Mouse (Mus musculus) limb, embryonic 12.5 days (tissue): ENCODE data around the gene Map2k3. TPM values are rescaled to one million over a fixed set of nuclear protein-coding genes. Genes with fewer than 3 reads are reported as not detected.
A peak's percentile ranks its signal among the peaks of the same experiment; 100 is the strongest.

Source experiments
- ATAC-seq: fragments of 200-750 bp; cut with Nextera tagmentation; 2 replicates; pipeline ENCODE4 v1.8.0; 2017; ENCODE audit warnings: low read depth, moderate TSS enrichment; ENCODE audit not compliant: insufficient number of reproducible peaks, insufficient read depth, low FRiP score, low TSS enrichment
- H3K27ac ChIP-seq: fragments of 300-500 bp; sonication (generic); 2 replicates; pipeline ENCODE4 v1.5.1; 2016; ENCODE audit warnings: mild to moderate bottlenecking, moderate library complexity
- H3K27me3 ChIP-seq: fragments of 300-500 bp; sonication (generic); 2 replicates; pipeline ENCODE4 v1.6.1; 2016; ENCODE audit warnings: mild to moderate bottlenecking, moderate library complexity
- H3K36me3 ChIP-seq: fragments of 300-500 bp; sonication (generic); 2 replicates; pipeline ENCODE4 v1.6.1; 2016; ENCODE audit warnings: mild to moderate bottlenecking, moderate library complexity
- H3K4me1 ChIP-seq: fragments of 300-500 bp; sonication (generic); replicated peaks from 2 replicates; pipeline ENCODE4 v1.6.1; 2016
- H3K4me2 ChIP-seq: fragments of 300-500 bp; sonication (generic); 2 replicates; pipeline ENCODE4 v1.6.1; 2016; ENCODE audit warnings: mild to moderate bottlenecking, moderate library complexity
- H3K4me3 ChIP-seq: fragments of 300-500 bp; sonication (generic); replicated peaks from 2 replicates; pipeline ENCODE4 v1.5.1; 2016; ENCODE audit warnings: mild to moderate bottlenecking
- H3K9ac ChIP-seq: fragments of 300-500 bp; sonication (generic); replicated peaks from 2 replicates; pipeline ENCODE4 v1.6.1; 2016; ENCODE audit warnings: mild to moderate bottlenecking, moderate library complexity
- H3K9me3 ChIP-seq: fragments of 300-500 bp; sonication (generic); 2 replicates; pipeline ENCODE4 v1.6.1; 2016; ENCODE audit warnings: mild to moderate bottlenecking, moderate library complexity
- WGBS: fragments of 180-500 bp; shearing (Covaris S2); methylation state at CpG from one replicate; pipeline ENCODE4 v1.1.7; 2016; 5-methylcytosine and 5-hydroxymethylcytosine counted together
- polyA plus RNA-seq: library from polyadenylated mRNA; unstranded; fragments of >200 nt; fragmentation: Nextera tagmentation; extraction: Ambion mirVana; gene quantifications from 2 replicates; pipeline ENCODE4 v1.2.1, GENCODE M21; 2016

Map2k3 gene
- polyA plus RNA-seq, 1 experiment from 2014 or later, result 83.1 TPM

DNA sequence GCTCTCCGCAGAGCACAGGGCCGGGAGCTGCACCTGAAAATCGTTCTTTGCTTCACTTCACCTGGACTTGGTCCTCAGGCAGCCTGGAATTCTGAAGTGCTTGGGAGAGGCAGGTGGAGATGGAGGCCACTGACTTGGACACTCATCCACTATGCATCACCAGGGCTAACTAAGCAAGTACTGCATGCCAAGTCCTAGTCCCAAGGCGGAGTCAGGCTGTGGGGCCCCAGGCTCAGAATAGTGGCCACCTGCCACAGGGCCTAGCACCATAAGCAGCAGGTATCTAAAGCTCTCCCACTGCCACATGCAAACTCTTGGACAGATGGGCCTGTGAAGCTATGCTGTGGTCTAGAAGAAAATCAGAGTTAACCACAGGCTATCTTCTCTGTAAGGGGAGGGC is 25.4 kb upstream of the Map2k3 start:
- no peak overlapping the region for H3K4me2 ChIP-seq
- no peak for ATAC-seq
- H3K27me3 ChIP-seq, result no peaks in the 10 kb centered on the region
- H3K4me3 ChIP-seq, result no peak overlapping the region
- 83% methylated on average over 4 of the region's 4 CpGs for WGBS
- peaks cover 11% of the 10 kb centered on the region for H3K4me1 ChIP-seq
- peaks cover 39% of the 10 kb centered on the region for H3K36me3 ChIP-seq
- H3K9ac ChIP-seq, result no peak overlapping the region
- H3K27ac ChIP-seq, result no peak overlapping the region
- H3K9me3 ChIP-seq, result no peaks in the 10 kb centered on the region

DNA sequence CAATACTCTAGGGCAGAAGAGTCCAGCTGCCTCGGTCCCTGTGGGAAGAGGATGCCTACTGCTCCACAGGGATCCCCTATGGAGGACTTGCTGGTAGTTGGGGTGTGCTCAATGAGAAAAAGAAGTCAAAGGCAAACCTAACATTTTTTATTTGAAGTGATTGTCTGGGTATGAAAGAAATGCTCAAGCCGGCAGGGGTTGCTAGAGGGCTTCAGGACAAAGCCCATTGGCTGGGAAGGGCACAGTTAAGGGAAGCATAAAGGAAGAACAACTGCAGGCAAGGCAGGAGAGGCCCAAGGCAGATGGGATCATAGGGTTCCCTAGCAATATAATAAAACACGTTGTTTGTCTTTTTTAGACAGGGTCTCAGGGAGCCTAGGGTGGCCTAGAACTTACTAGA is 23.8 kb upstream of the Map2k3 start:
- Histone ChIP-seq H3K4me1 (peaks cover 17% of the 10 kb centered on the region), H3K9ac (no peak overlapping the region), H3K27ac (no peak overlapping the region), H3K27me3 (no peaks in the 10 kb centered on the region), H3K4me3 (no peak overlapping the region), H3K4me2 (no peak overlapping the region), H3K36me3 (peaks cover 38% of the 10 kb centered on the region), H3K9me3 (no peaks in the 10 kb centered on the region)
- ATAC-seq, result no peak
- WGBS, result 70% methylated on average over 3 of the region's 3 CpGs

DNA sequence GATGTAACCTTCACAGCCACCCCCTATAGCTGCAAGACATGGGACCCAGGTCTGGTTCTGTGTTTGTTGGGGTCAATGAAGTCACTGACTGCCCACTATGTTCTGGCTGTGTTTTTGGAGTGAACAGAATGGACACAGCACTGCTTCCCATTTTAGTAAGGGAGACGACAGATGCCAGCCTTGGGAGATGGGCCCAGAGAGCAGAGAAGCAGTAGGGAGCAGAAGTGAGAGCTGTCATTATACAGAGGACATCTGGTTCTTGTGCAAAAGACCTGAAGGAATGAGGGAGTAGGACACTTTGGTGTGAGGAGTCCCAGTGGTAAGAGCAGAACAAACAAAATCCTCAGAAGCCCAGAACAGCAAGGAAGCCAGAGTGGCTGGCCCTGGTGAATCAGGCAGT is 22.2 kb upstream of the Map2k3 start:
- Histone ChIP-seq H3K4me1 (peaks cover 24% of the 10 kb centered on the region), H3K9ac (no peak overlapping the region), H3K36me3 (peaks cover 22% of the 10 kb centered on the region), H3K4me2 (no peak overlapping the region), H3K27me3 (no peaks in the 10 kb centered on the region), H3K4me3 (no peak overlapping the region), H3K27ac (no peak overlapping the region), H3K9me3 (no peaks in the 10 kb centered on the region)
- WGBS, result 84% methylated on average over 1 of the region's 1 CpGs
- no peak for ATAC-seq

DNA sequence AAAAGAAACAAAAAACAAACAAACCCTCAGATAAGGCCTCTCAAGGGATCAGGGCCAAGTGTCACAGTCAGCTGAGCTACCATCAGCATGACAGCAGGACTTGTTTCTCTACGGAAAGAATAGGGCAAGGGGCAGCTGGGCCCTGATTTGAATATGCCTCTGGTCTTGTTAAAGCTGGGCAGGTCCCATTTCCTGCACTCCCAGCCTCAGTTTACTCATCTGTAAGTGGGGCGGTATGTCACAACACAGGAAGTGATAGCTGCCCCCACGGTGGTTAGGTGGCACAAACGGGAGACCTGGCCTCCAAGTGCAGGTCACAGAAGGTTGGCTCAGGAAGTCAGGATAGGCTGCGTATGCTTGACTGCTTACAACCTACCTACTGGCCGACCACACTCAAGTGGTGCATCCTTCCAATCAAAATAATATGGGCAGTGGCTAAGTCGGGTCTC is 19.3 kb upstream of the Map2k3 start:
- WGBS, result 34% methylated on average over 7 of the region's 7 CpGs
- Histone ChIP-seq H3K9ac (peak overlapping the region; percentile 88; the same call in 1 of the 2 replicates), H3K4me2 (peak overlapping the region; percentile 73), H3K36me3 (no peaks in the 10 kb centered on the region), H3K27ac (no peak overlapping the region), H3K4me3 (peak overlapping the region; percentile 91), H3K9me3 (no peaks in the 10 kb centered on the region), H3K4me1 (peaks cover 32% of the 10 kb centered on the region), H3K27me3 (no peaks in the 10 kb centered on the region)
- ATAC-seq, result no peak

DNA sequence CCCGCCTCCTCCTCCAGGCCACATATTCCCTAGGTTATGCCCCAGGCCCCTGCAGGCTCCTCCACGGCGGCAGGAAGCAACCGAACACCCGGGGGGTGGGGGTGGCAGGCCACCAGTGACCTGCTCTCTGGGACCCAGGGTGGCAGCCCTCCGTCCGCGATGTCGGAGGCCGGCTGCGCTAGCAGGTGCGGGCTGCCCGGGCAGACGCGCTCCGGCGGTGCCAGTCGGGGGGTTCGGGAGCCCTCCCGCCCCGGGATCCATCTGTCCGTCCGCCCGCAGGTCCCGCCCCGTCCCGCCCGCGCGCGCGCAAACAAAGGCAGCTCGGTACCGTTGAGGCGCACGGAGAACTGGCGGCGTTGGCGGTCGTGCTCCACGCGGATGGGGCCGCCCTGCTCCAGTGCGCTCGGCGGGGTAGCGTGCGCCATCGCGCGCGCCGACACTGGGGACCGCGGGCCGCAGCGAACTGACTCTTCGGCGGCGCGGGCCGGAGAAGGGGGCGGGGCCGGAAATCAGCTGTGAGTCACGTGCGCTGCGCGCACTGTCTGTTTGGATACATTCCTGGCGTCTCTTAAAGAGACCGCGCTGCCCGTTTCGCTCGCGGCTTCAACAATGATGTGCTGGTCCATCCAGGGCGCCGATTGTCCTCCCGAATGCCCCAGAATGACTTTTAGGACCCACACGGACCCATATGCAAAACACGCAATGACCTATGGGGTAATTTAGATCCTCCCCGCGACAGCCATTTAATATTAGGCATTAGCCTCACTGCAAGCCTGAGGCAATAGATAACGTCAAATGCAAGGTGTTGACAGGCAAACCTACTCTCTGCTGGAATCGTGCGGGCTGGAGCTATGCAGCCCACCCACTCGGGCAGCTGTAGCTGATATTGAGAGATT is 18.3 kb upstream of the Map2k3 start:
- H3K4me2 ChIP-seq, result peak overlapping the region; percentile 73
- H3K4me3 ChIP-seq, result peak overlapping the region; percentile 91
- no peaks in the 10 kb centered on the region for H3K9me3 ChIP-seq
- H3K27ac ChIP-seq, result peak overlapping the region; percentile 66; the same call in 1 of the 2 replicates
- peak; percentile 80 for ATAC-seq
- 1% methylated on average over 84 of the region's 86 CpGs for WGBS
- peaks cover 32% of the 10 kb centered on the region for H3K4me1 ChIP-seq
- H3K27me3 ChIP-seq, result 0 out of 2 replicates have a peak, but pooled peaks cover 4% of the 10 kb centered on the region
- H3K9ac ChIP-seq, result peak overlapping the region; percentile 88
- H3K36me3 ChIP-seq, result no peaks in the 10 kb centered on the region

DNA sequence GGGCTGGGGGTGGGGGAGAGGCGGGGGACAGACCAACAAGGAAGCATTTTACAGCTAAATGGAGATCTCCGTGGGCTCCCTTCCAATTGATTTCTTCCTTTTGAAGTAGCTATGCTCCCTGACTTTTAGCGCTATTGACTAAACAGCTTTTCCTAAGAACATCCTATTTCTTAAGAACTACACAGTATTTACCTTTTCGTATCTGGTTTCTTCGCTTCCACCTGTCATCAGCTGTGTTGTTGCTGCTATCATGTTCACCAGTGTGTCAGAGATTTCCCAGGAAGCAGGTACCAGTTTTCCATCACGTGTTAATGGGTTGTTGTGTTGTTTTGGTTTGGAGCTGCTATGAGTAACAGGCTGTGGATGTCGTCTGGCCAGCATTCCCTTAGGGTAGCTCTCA is 17.3 kb upstream of the Map2k3 start, which contains the start of gene Natd1:
Natd1 (minus strand) TSS at position 260 of the 400 bp plus-strand sequence.
- H3K36me3 ChIP-seq, result no peaks in the 10 kb centered on the region
- H3K9me3 ChIP-seq, result no peaks in the 10 kb centered on the region
- H3K4me2 ChIP-seq, result peak within 1 kb of the TSS; percentile 73
- no peak for ATAC-seq
- peaks cover 32% of the 10 kb centered on the region for H3K4me1 ChIP-seq
- WGBS, result 36% methylated on average over 7 of the region's 7 CpGs
- H3K27ac ChIP-seq, result peak within 1 kb of the TSS; percentile 66; the same call in 1 of the 2 replicates
- H3K9ac ChIP-seq, result peak within 1 kb of the TSS; percentile 88
- 0 out of 2 replicates have a peak, but pooled peaks cover 4% of the 10 kb centered on the region for H3K27me3 ChIP-seq
- H3K4me3 ChIP-seq, result peak within 1 kb of the TSS; percentile 91

DNA sequence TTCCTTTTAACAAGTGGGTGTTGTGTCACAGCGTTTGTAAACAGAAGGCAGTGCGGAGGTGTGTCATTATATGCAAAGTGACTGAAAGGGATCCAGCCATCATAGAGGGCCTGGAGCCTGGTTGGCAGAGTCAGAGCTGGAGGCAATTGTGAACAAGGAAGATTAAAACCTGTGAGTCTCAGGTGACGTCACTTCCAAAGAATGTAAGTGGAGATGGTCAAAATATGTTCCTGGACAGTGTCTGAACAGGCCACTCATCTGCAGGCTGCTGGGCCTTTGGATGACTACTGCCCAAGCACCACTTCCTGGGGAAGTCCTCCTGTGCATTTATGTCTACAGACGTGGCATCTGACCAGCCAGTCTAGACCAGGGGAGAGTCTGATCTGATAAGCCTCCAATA is 16.6 kb upstream of the Map2k3 start:
- no peaks in the 10 kb centered on the region for H3K36me3 ChIP-seq
- peaks cover 32% of the 10 kb centered on the region for H3K4me1 ChIP-seq
- H3K4me2 ChIP-seq, result no peak overlapping the region
- no peak overlapping the region for H3K9ac ChIP-seq
- ATAC-seq, result no peak
- no peak overlapping the region for H3K4me3 ChIP-seq
- 61% methylated on average over 4 of the region's 4 CpGs for WGBS
- H3K27me3 ChIP-seq, result 0 out of 2 replicates have a peak, but pooled peaks cover 4% of the 10 kb centered on the region
- no peak overlapping the region for H3K27ac ChIP-seq
- H3K9me3 ChIP-seq, result no peaks in the 10 kb centered on the region

DNA sequence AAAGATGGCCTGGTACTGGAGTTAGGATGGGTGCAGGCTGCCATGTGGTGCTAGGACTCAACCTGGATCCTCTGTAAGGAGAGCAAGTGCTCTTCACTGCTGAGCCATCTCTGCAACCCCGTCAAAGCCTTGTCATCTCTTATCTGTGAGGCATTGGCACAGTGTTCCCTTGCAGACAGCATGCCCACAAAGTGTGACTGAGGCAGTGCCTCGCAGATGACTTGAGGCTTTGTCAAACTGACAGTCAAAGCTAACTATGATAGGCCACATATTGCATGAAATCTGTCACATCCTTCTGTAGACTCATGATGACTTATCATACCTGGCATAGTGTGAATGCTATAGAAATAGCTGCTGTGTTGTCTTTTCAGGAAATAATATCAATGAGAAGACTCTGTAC is 11.8 kb upstream of the Map2k3 start:
- no peak for ATAC-seq
- Histone ChIP-seq H3K4me1 (peaks cover 4% of the 10 kb centered on the region; the same call in 1 of the 2 replicates), H3K4me2 (no peak overlapping the region), H3K9me3 (no peaks in the 10 kb centered on the region), H3K9ac (no peak overlapping the region), H3K36me3 (peaks cover 5% of the 10 kb centered on the region; the same call in 1 of the 2 replicates), H3K27me3 (0 out of 2 replicates have a peak, but pooled peaks cover 4% of the 10 kb centered on the region), H3K27ac (no peak overlapping the region), H3K4me3 (no peak overlapping the region)
- WGBS, result 82% methylated on average over 2 of the region's 2 CpGs

DNA sequence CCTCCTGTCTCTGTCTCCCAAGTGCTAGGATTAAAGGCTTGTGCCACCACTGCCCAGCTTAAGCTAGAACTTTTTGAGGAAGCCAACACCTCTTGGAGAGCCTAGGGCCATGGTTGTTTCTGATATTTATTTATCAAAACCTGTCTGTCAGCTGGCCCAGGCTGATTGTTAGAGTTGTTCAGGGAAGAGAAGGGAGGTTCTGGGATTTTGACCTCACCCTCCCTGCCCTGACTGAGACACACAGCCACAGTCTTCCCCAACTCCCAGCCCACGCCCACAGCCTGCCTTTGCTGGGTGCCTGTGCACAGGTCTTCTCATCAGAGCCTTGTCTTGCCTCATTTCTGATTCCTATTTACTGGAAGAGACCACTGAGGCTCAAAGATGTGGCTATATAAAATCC is 9.6 kb upstream of the Map2k3 start:
- WGBS, result 87% methylated on average over 1 of the region's 1 CpGs
- H3K9ac ChIP-seq, result no peak overlapping the region

DNA sequence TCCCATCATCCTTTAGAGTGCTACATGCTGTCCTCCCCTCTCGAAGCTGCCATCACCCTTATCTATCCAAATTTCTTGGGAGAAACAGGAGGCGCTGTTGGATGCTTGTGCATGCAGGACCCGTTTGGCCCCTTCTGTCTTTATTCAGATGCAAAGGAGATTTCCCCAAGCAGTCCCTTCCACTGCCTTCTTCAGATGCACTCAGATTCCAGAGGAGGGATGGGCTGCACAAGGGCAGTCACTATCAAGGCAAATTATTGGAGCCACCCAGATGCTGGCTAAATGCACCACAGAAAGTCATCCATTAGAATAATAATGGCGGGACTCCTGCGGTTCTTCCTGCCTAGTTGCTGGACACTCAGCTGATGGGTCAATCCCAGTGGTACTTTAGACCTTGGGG is 8.9 kb upstream of the Map2k3 start:
- Histone ChIP-seq H3K9me3 (no peaks in the 10 kb centered on the region), H3K36me3 (peaks cover 5% of the 10 kb centered on the region; the same call in 1 of the 2 replicates), H3K27ac (no peak overlapping the region), H3K4me1 (peaks cover 10% of the 10 kb centered on the region), H3K27me3 (0 out of 2 replicates have a peak, but pooled peaks cover 1% of the 10 kb centered on the region), H3K4me3 (no peak overlapping the region), H3K4me2 (no peak overlapping the region), H3K9ac (no peak overlapping the region)
- WGBS, result 79% methylated on average over 5 of the region's 5 CpGs
- no peak for ATAC-seq

More for the DNA sequence above, 9.6 kb upstream of the Map2k3 start:
- Histone ChIP-seq H3K27me3 (0 out of 2 replicates have a peak, but pooled peaks cover 4% of the 10 kb centered on the region), H3K4me1 (peaks cover 4% of the 10 kb centered on the region; the same call in 1 of the 2 replicates), H3K9me3 (no peaks in the 10 kb centered on the region), H3K36me3 (peaks cover 5% of the 10 kb centered on the region; the same call in 1 of the 2 replicates), H3K4me3 (no peak overlapping the region), H3K27ac (no peak overlapping the region), H3K4me2 (no peak overlapping the region)
- ATAC-seq, result no peak

DNA sequence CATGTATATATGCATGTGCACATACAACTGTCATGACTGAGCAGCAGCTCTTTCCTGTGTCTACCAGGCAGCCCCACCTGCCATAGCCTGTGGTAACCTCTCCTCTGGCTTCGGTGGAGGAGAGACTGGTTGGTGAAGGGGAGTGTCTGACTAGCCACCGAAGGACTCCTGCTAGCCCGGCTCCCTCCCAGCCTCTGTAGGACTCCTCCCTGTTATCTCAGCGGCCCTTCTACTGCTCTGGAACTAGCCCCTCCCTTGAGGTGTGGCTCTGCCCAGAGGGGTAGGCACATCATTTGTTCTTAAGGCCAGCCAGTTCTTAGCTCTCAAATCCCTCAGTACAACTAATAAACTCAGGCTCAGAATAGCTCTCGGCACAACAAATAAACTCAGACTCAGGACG is 7.3 kb upstream of the Map2k3 start:
- no peaks in the 10 kb centered on the region for H3K27me3 ChIP-seq
- H3K4me1 ChIP-seq, result peaks cover 10% of the 10 kb centered on the region
- H3K4me3 ChIP-seq, result no peak overlapping the region
- 30% methylated on average over 6 of the region's 6 CpGs for WGBS
- H3K36me3 ChIP-seq, result peaks cover 5% of the 10 kb centered on the region; the same call in 1 of the 2 replicates
- no peak overlapping the region for H3K9ac ChIP-seq
- ATAC-seq, result no peak
- H3K9me3 ChIP-seq, result no peaks in the 10 kb centered on the region
- H3K4me2 ChIP-seq, result no peak overlapping the region
- no peak overlapping the region for H3K27ac ChIP-seq
